Mouse (Mus musculus): ENCODE measurements around the gene 4430402I18Rik. TPM values are rescaled to one million over a fixed set of nuclear protein-coding genes. Genes with fewer than 3 reads are reported as not detected.

4430402I18Rik gene
- polyA plus RNA-seq, 1 experiment from 2014 or later: 0.67 TPM

GRCm38 (mm10) chr19:28852001-28852400 is 115.6 kb downstream of the 4430402I18Rik start:
- no peaks in the 10 kb centered on the region for H3K27me3 ChIP-seq
- no peaks in the 10 kb centered on the region for H3K9me3 ChIP-seq
- no peak overlapping the region for H3K4me3 ChIP-seq (replicated peaks)
- H3K27ac ChIP-seq: no peak overlapping the region
- no peaks in the 10 kb centered on the region for H3K4me1 ChIP-seq (replicated peaks)
- no peak overlapping the region for H3K4me2 ChIP-seq (replicated peaks)
- 84% methylated on average over 3 of the region's 3 CpGs for WGBS
- ATAC-seq: no peak
- H3K36me3 ChIP-seq: no peaks in the 10 kb centered on the region
- no peak overlapping the region for H3K9ac ChIP-seq (replicated peaks)

GRCm38 (mm10) chr19:28850510-28850909 is 117.1 kb downstream of the 4430402I18Rik start:
- Histone ChIP-seq H3K4me3 (replicated peaks) (no peak overlapping the region), H3K27ac (no peak overlapping the region), H3K4me1 (replicated peaks) (no peaks in the 10 kb centered on the region), H3K27me3 (no peaks in the 10 kb centered on the region), H3K9ac (replicated peaks) (no peak overlapping the region), H3K4me2 (replicated peaks) (no peak overlapping the region), H3K9me3 (no peaks in the 10 kb centered on the region), H3K36me3 (no peaks in the 10 kb centered on the region)
- 97% methylated on average over 3 of the region's 3 CpGs for WGBS
- no peak for ATAC-seq

- Histone ChIP-seq H3K9ac (replicated peaks) (no peak overlapping the region), H3K4me3 (replicated peaks) (no peak overlapping the region), H3K4me2 (replicated peaks) (no peak overlapping the region), H3K36me3 (no peaks in the 10 kb centered on the region), H3K9me3 (no peaks in the 10 kb centered on the region), H3K27me3 (0 out of 2 replicates have a peak, but pooled peaks cover 2% of the 10 kb centered on the region), H3K27ac (no peak overlapping the region), H3K4me1 (replicated peaks) (0 out of 2 replicates have a peak, but pooled peaks cover 4% of the 10 kb centered on the region)
- ATAC-seq: no peak
- 75% methylated on average over 8 of the region's 8 CpGs for WGBS
Observed at GRCm38 (mm10) chr19:28844946-28845710, 122.5 kb downstream of the 4430402I18Rik start.

Other genes with a start within 250 kb of the 4430402I18Rik start
- 12.7 and 13.1 TPM in 2 replicates for gene Slc1a1, start 132.8 kb downstream of the 4430402I18Rik start, polyA plus RNA-seq (2015; fragmentation: Nextera tagmentation; extraction: Ambion mirVana)
- gene Plpp6, start 3.8 kb downstream of the 4430402I18Rik start, polyA plus RNA-seq (2015; fragmentation: Nextera tagmentation; extraction: Ambion mirVana): 8.7 and 9.8 TPM in 2 replicates
- 51.6 and 51.9 TPM in 2 replicates for gene Cdc37l1, start 22.6 kb upstream of the 4430402I18Rik start, polyA plus RNA-seq (2015; fragmentation: Nextera tagmentation; extraction: Ambion mirVana)
- 53.1 and 58.0 TPM in 2 replicates for gene Ak3, start 80.2 kb upstream of the 4430402I18Rik start, polyA plus RNA-seq (2015; fragmentation: Nextera tagmentation; extraction: Ambion mirVana)
- 29.2 and 29.7 TPM in 2 replicates for gene Rcl1, start 133.6 kb upstream of the 4430402I18Rik start, polyA plus RNA-seq (2015; fragmentation: Nextera tagmentation; extraction: Ambion mirVana)